Mouse (Mus musculus): ENCODE data around the gene Hivep2. TPM values are rescaled to one million over a fixed set of nuclear protein-coding genes. Genes with fewer than 3 reads are reported as not detected.
A peak's percentile ranks its signal among the peaks of the same experiment; 100 is the strongest.

Hivep2 gene
- total RNA-seq, 2 experiments from 2014 or later = 0.62 to 5.4 TPM

DNA sequence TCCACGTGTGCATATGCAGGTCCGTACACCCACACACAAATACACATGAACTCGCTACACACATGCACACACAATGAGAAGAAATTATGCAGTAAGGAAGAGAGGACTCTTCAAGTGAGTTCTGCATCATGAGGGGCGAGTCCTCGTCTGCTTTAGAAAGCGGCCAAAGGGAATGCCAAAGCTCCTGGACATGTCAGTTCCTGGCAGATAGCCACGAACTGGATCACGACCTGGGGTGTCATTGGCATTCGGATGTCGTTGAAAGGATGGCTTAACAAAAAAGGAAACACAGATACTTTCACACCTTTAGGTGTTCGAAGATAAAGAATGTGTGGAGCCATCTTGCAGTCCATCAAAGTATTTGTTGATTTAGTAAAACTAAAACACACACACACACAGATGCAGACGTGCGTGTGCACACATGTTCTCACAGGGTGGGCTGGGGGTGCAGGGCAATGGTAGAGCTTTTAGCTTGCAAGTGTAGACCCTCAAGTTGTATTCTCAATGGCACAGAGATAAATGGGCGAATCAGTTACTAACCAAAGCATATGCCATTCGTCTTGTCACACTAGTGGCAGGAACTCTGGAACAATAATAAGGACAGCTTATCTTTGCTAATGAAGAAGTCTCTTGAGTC is 99.0 kb downstream of the Hivep2 start:
- ATAC-seq (replicated peaks; ENCODE audit: poor library complexity, severe bottlenecking) = no peak

DNA sequence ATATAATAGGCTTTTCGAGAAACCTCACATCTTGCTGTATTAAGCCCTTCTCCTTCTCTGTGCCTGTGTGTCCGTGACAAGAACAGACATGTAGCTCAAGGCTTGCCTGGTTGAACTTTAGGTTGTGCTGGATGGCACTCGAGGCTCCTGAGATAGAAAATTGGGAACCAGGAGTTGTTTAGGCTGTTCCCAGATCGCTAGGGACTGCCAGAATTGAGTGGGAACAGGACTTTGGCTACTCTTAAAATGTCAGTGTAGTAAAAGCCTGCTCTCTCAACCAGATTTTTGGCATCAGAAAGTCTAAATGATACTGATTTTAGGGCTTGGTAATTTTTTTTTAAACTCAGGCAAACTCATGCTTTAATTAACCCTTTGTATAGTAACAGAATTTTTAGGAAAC is 101.9 kb downstream of the Hivep2 start:
- ATAC-seq (replicated peaks; ENCODE audit: poor library complexity, severe bottlenecking) = no peak

- ATAC-seq (replicated peaks; ENCODE audit: poor library complexity, severe bottlenecking) = no peak
Observed at GRCm38 (mm10) chr10:14070498-14071079, 104.7 kb downstream of the Hivep2 start.

- no peak for ATAC-seq (replicated peaks; ENCODE audit: poor library complexity, severe bottlenecking)
Observed at GRCm38 (mm10) chr10:14072504-14072903, 106.6 kb downstream of the Hivep2 start.

DNA sequence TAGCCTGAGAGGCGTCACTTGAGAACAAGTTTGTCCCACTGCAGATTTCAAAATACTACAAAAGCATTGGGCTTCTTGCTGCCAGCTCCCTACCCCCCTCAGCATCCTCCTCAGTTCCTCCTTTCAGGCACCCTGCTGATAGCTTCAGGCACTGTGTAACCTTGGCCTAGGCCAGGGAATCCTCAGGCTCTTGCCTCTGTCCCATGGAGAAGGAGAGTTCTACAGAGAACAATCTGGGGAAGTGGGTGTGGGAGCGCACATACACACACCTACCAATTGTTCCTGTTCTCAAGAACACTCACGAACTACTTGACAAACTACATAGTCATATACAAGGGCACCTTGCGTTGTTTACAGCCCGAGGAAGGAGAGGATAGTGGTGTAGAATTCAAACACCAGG is 109.9 kb downstream of the Hivep2 start:
- no peak for ATAC-seq (replicated peaks; ENCODE audit: poor library complexity, severe bottlenecking)

DNA sequence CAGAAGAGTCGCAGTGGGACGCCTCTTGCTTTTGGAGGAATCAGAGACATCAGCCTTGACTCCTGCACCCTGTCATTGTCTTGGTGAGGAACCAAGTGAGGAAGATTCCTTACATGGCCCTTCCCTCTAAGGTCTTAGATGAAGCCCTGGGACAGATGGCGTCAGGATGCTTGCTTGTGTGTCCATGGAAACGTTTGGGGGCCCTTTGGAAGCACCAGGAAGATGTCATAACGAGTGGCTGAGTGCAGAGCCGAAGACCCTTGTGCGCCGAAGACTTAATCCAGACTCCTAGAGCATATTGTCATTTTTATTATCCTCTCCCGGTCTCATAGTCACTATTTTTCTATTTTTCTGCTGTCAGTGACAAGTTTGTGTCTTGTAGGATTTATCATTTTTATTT is 111.0 kb downstream of the Hivep2 start:
- ATAC-seq (replicated peaks; ENCODE audit: poor library complexity, severe bottlenecking) = no peak

DNA sequence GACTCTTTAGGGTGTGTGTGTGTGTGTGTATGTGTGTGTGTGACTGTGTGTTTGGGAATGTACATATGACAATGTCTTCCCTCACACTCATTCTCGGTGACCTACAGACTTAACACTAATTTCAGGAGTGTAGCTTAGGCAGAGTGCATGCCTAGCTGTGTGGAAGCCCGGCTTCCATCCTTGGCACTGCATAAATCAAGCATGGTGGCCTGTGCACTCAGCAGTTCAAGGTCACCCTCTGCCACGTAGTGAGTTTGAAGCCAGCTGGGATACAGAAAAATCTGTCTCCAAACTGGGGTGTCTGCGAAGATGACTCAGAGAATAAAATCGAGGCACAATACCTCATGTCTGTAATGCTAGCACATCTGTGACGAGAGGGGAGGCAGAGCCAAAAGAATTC is 115.0 kb downstream of the Hivep2 start:
- no peak for ATAC-seq (replicated peaks; ENCODE audit: poor library complexity, severe bottlenecking)

DNA sequence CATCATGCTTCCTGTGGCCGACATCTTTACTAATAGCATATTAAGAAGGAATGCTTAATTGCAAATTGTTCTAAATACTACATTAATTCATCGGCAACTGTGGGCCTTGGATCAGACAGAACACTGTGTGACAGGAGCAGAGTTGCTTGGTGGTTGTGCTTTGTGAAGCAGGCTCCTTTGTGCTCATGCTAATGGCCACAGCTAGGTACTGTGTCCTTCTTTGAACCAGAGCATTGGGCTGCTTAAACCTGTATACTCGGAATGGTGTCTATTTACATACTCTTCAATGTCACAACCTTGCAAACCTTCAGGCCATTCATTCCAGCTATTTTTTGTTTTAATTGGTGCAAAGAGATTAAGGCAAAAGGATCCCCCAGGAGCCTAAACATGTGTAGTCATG is 115.9 kb downstream of the Hivep2 start:
- no peak for ATAC-seq (replicated peaks; ENCODE audit: poor library complexity, severe bottlenecking)

- ATAC-seq (replicated peaks; ENCODE audit: poor library complexity, severe bottlenecking) = no peak
Observed at GRCm38 (mm10) chr10:14082275-14082674, 116.4 kb downstream of the Hivep2 start.

GRCm38 (mm10) chr10:14085241-14085659 is 119.4 kb downstream of the Hivep2 start:
- no peak for ATAC-seq (replicated peaks; ENCODE audit: poor library complexity, severe bottlenecking)

GRCm38 (mm10) chr10:14085882-14086515 is 120.1 kb downstream of the Hivep2 start:
- ATAC-seq (replicated peaks; ENCODE audit: poor library complexity, severe bottlenecking) = peak; percentile 85

DNA sequence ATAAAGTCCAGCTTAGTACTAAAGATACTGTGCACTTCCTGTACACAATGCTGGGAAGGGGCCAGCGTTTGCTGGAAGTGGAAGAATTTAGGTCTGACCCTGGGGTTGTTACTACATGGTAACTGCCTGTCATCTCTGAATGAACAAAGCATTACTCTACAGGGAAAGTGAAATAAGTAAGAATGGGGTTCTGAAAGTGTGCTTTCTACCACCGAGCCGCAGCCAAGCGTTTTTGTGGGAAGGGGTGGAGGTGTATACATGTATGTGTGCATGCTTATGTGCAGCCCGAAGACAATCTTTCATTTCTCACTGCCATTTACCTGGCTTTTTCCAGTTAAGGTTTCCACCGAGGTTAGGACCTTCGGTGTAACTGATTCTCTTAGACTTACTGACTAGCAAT is 121.4 kb downstream of the Hivep2 start:
- no peak for ATAC-seq (replicated peaks; ENCODE audit: poor library complexity, severe bottlenecking)

DNA sequence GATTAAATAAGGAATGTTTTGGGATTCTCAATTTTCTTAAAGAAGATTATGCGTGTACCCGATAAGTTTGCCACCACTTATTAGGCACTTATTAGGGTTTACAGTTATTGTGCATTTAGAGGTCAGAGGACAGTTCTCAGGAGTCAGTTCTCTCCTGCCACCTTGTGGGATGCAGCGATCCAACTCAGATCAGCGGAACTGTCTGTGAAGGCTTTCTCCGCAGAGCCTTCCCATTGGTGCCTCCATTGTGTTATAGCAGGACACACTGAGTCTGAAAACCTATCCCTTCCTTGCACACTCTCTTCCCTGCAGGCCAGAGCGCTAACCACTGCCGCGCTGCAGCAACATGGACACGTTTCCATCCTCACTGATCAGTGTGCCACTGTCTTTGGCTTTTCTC is 123.6 kb downstream of the Hivep2 start:
- no peak for ATAC-seq (replicated peaks; ENCODE audit: poor library complexity, severe bottlenecking)

GRCm38 (mm10) chr10:14094033-14094432 is 128.2 kb downstream of the Hivep2 start:
- ATAC-seq (replicated peaks; ENCODE audit: poor library complexity, severe bottlenecking) = no peak

GRCm38 (mm10) chr10:14096045-14096444 is 130.2 kb downstream of the Hivep2 start:
- no peak for ATAC-seq (replicated peaks; ENCODE audit: poor library complexity, severe bottlenecking)

DNA sequence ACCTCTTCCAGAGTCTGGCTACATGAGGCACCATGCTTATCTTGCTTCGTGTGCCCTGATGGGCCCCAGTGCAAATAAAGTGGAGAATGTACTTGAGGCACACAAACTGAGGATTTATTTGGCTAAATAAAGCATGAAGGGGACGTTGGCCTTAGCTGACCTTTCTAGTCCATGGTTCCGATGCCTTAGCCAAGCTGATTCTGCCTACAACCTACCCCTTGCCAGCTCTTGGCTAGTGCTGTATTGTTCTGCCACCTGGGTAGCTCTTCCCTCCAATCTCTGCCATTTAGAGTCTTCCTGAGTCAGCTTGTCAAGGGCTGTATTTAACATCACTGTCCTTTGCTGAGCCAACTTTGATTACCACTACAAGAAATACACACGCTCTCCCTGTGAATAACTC is 133.3 kb downstream of the Hivep2 start:
- ATAC-seq (replicated peaks; ENCODE audit: poor library complexity, severe bottlenecking) = no peak

- no peak for ATAC-seq (replicated peaks; ENCODE audit: poor library complexity, severe bottlenecking)
Observed at GRCm38 (mm10) chr10:14100041-14100440, 134.2 kb downstream of the Hivep2 start.

DNA sequence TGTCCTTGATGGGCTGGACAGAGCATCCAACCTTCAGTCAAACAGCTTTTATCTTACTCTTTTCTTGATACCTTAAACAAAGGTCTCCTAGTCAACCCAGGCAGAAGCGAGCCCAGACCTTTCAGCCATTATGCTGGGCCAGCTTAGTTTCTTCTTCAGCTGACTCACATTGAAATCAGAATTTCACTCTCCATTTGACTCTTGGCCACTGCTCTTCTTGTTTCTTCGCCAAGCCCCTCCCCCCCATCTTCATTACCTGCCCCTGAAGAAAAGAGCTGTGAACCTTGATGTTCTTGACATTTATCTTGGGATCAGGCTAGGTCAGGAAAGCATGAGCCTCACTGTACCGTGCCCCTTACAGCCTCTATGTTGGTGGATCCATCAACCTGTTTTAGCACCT is 135.0 kb downstream of the Hivep2 start:
- no peak for ATAC-seq (replicated peaks; ENCODE audit: poor library complexity, severe bottlenecking)

GRCm38 (mm10) chr10:14101966-14102365 is 136.1 kb downstream of the Hivep2 start:
- ATAC-seq (replicated peaks; ENCODE audit: poor library complexity, severe bottlenecking) = peak; percentile 89

GRCm38 (mm10) chr10:14107980-14108671 is 142.3 kb downstream of the Hivep2 start:
- no peak for ATAC-seq (replicated peaks; ENCODE audit: poor library complexity, severe bottlenecking)

DNA sequence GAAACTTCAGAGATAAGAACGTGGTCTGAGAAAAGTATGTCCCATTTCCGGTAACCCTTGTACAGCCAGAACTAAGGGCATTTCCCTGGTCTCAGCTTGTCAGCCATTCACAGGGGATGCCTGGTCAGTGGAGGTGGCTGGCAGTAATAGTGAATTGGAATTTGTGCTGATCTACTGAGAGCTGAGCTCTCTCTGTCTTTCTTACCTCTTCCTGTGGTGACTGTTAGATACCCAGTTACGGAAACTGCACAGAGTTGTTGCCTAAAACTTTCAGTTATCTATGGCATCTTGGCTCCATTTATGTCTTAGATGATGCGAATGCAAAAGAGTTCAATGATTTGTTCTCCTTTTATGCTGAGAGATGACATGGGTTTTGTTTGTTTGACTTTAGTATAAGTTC is 150.0 kb downstream of the Hivep2 start:
- no peak for ATAC-seq (replicated peaks; ENCODE audit: poor library complexity, severe bottlenecking)

Data from granulocyte monocyte progenitor cell, adult 5-6 weeks (primary cell).